Mouse (Mus musculus): Measurements from ENCODE around the gene Rnh1.

- TF ChIP-seq CTCF (IDR thresholded peaks at IDR 0.05; ENCODE audit: low read depth) (no peak), EP300 (IDR thresholded peaks at IDR 0.05; ENCODE audit: low read depth) (no peak)
These were observed 38.0 kb upstream of the Rnh1 start for GRCm38 (mm10) chr7:141210606-141211131.
